Comparison of ENCODE assay signal across 24 mouse cellular contexts in genomic region chr10:23090323-23090722, GRCm38 (mm10).
"Had no signal": no experiment of that assay in that cellular context is flagged by ENCODE, and none has a peak within 500 bp of the region (broad histone marks: within the 10 kb centered on the region; RNA-seq: fewer than 3 reads in every experiment).

No protein-coding gene starts in this region.

- DNase-seq: kidney, adult 11 months; kidney, adult 8-10 months; kidney, postnatal 10 days; kidney, postnatal 36 days; layer of hippocampus, postnatal 36 days; liver; lung, adult 18-20 months; lung, postnatal 10 days; lung, postnatal 36 days; midbrain, embryonic 14.5 days; spleen, adult 18-20 months; thymus, postnatal 25 days had no signal

- H3K27me3 ChIP-seq: kidney, embryonic 15.5 days; limb, embryonic 13.5 days; liver, embryonic 12.5 days; liver, embryonic 15.5 days; lung, embryonic 15.5 days; megakaryocyte, embryonic 14.5 days; neural tube, embryonic 12.5 days; neural tube, embryonic 15.5 days; stomach, embryonic 15.5 days had no signal

- H3K27ac ChIP-seq: kidney, embryonic 15.5 days; left cerebral cortex, adult 2 months; limb, embryonic 10.5 days; limb, embryonic 13.5 days; liver, embryonic 12.5 days; liver, embryonic 15.5 days; lung, embryonic 15.5 days; midbrain, embryonic 10.5 days; neural tube, embryonic 12.5 days; neural tube, embryonic 15.5 days; stomach, embryonic 15.5 days had no signal

- H3K4me1 ChIP-seq: liver, embryonic 12.5 days; liver, embryonic 15.5 days; megakaryocyte, embryonic 14.5 days; neural tube, embryonic 12.5 days; neural tube, embryonic 15.5 days; stomach, embryonic 15.5 days had no signal

- H3K9me3 ChIP-seq: kidney, embryonic 15.5 days; limb, embryonic 10.5 days; limb, embryonic 13.5 days; liver, embryonic 12.5 days; liver, embryonic 15.5 days; lung, embryonic 15.5 days; midbrain, embryonic 10.5 days; neural tube, embryonic 12.5 days; neural tube, embryonic 15.5 days; stomach, embryonic 15.5 days had no signal

- ATAC-seq: liver, embryonic 12.5 days had no signal

- H3K9ac ChIP-seq: kidney, embryonic 15.5 days; limb, embryonic 13.5 days; liver, embryonic 12.5 days; liver, embryonic 15.5 days; lung, embryonic 15.5 days; neural tube, embryonic 12.5 days; neural tube, embryonic 15.5 days; stomach, embryonic 15.5 days had no signal

- H3K36me3 ChIP-seq: kidney, embryonic 15.5 days; limb, embryonic 10.5 days; limb, embryonic 13.5 days; liver, embryonic 12.5 days; liver, embryonic 15.5 days; lung, embryonic 15.5 days; midbrain, embryonic 10.5 days; neural tube, embryonic 12.5 days; neural tube, embryonic 15.5 days; stomach, embryonic 15.5 days had no signal

- H3K4me2 ChIP-seq: kidney, embryonic 15.5 days; limb, embryonic 13.5 days; liver, embryonic 12.5 days; liver, embryonic 15.5 days; lung, embryonic 15.5 days; neural tube, embryonic 12.5 days; neural tube, embryonic 15.5 days; stomach, embryonic 15.5 days had no signal

- H3K4me3 ChIP-seq: kidney, embryonic 15.5 days; left cerebral cortex, adult 2 months; limb, embryonic 10.5 days; limb, embryonic 13.5 days; liver, embryonic 12.5 days; liver, embryonic 15.5 days; lung, embryonic 15.5 days; megakaryocyte, embryonic 14.5 days; midbrain, embryonic 10.5 days; neural tube, embryonic 12.5 days; neural tube, embryonic 15.5 days; stomach, embryonic 15.5 days had no signal
